Mouse (Mus musculus) midbrain, embryonic 15.5 days (tissue): ENCODE measurements around the gene Gspt1. TPM values are rescaled to one million over a fixed set of nuclear protein-coding genes. Genes with fewer than 3 reads are reported as not detected.

Experiments used
- ATAC-seq: fragments of 200-750 bp; cut with Nextera tagmentation; replicated peaks from 2 replicates; pipeline ENCODE4 v1.8.0; 2017; ENCODE audit warnings: moderate TSS enrichment
- H3K27ac ChIP-seq: fragments of 300-500 bp; sonication (generic); 2 replicates; pipeline ENCODE4 v1.5.1; 2015; ENCODE audit warnings: mild to moderate bottlenecking, inconsistent platforms
- H3K27me3 ChIP-seq: fragments of 300-500 bp; sonication (generic); replicated peaks from 2 replicates; pipeline ENCODE4 v1.6.1; 2015; ENCODE audit warnings: inconsistent platforms
- H3K36me3 ChIP-seq: fragments of 300-500 bp; sonication (generic); replicated peaks from 2 replicates; pipeline ENCODE4 v1.6.1; 2015; ENCODE audit warnings: inconsistent platforms
- H3K4me1 ChIP-seq: fragments of 300-500 bp; sonication (generic); 2 replicates; pipeline ENCODE4 v1.6.1; 2015; ENCODE audit warnings: inconsistent platforms
- H3K4me2 ChIP-seq: fragments of 300-500 bp; sonication (generic); 2 replicates; pipeline ENCODE4 v1.6.1; 2015; ENCODE audit warnings: inconsistent platforms, mild to moderate bottlenecking, moderate library complexity
- H3K4me3 ChIP-seq: fragments of 300-500 bp; sonication (generic); 2 replicates; pipeline ENCODE4 v1.5.1; 2015; ENCODE audit warnings: mild to moderate bottlenecking, inconsistent platforms
- H3K9ac ChIP-seq: fragments of 300-500 bp; sonication (generic); 2 replicates; pipeline ENCODE4 v1.6.1; 2015; ENCODE audit warnings: mild to moderate bottlenecking, inconsistent platforms
- H3K9me3 ChIP-seq: fragments of 300-500 bp; sonication (generic); 2 replicates; pipeline ENCODE4 v1.6.1; 2016; ENCODE audit warnings: inconsistent platforms
- WGBS: fragments of 180-500 bp; shearing (Covaris S2); methylation state at CpG from one replicate; pipeline ENCODE4 v1.1.7; 2015; ENCODE audit warnings: mixed read lengths; 5-methylcytosine and 5-hydroxymethylcytosine counted together
- polyA plus RNA-seq: library from polyadenylated mRNA; unstranded; fragments of >200 nt; fragmentation: Nextera tagmentation; extraction: Ambion mirVana; gene quantifications from 2 replicates; pipeline ENCODE4 v1.2.1, GENCODE M21; 2015

Gene Gspt1
- polyA plus RNA-seq, 1 experiment from 2014 or later: 46.8 TPM

DNA sequence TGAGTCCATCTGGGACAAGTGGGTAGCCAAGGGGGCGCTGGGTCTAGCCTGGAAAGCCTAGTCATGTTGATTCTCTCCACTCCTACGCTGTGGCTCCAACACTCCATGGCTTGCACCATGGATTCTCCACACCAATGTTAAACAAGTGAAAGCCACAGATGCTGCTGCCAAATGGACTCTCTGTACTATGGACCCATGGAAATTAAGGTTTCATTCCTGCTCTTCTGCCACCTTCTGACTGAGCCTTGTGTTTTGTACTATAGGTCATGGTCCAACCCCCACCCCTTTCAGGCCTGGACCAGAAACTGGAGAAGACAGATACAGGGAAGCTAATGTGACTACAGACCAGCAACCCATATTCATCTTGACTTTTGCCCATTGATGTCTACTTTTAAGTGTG is 12.4 kb upstream of the Gspt1 start:
- WGBS: 78% methylated on average over 2 of the region's 2 CpGs
- Histone ChIP-seq H3K4me3 (no peak overlapping the region), H3K9me3 (no peaks in the 10 kb centered on the region), H3K4me1 (no peaks in the 10 kb centered on the region), H3K4me2 (no peak overlapping the region), H3K27me3 (no peaks in the 10 kb centered on the region), H3K9ac (no peak overlapping the region), H3K27ac (no peak overlapping the region), H3K36me3 (no peaks in the 10 kb centered on the region)
- ATAC-seq: no peak

DNA sequence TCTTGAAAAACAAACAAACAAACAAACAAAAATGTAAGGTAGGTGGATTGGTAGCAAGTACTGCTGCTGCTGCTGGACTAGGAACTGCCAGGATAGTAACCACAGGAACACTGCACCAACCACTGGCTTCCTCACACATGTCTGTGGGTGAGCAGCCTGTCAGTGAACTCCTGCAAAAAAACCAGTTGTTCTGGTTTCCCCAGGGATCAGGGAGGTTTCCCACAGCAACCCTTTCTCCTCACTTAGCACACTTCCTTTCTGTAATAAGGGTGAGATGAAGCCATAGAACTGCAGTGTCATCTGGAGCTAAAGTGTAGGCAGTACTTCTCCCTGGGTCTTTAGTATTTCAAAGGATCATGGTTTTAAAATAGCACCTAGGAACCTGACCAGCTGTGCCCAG is 9.1 kb upstream of the Gspt1 start:
- no peaks in the 10 kb centered on the region for H3K4me1 ChIP-seq
- no peaks in the 10 kb centered on the region for H3K36me3 ChIP-seq
- H3K27ac ChIP-seq: no peak overlapping the region
- no peak for ATAC-seq
- no peak overlapping the region for H3K4me2 ChIP-seq
- no peak overlapping the region for H3K4me3 ChIP-seq
- no peak overlapping the region for H3K9ac ChIP-seq
- no peaks in the 10 kb centered on the region for H3K27me3 ChIP-seq
- no peaks in the 10 kb centered on the region for H3K9me3 ChIP-seq

DNA sequence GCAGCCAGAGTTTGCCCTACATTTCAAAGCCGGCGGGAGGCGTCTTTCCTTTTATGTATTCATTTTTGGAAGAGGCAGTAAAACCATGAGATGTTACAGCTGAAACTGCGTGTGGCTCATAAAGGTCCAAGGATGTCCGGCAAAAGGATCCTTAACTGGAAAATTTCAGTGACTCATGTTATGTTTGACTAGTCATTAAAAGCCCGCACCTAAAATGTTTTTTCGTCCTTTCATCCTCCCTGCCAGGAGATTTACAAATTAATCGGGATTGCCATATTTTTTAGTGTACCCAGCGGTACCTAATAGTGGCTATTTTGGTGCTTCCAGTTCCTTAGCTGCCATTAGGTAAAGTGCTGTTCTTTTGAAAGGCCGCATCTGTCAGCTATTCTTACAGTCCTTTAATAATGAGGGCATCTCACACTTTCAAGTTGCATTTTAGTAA is 619 bp upstream of the Gspt1 start:
- H3K4me3 ChIP-seq: peak overlapping the region; percentile 87
- peak overlapping the region; percentile 61 for H3K9ac ChIP-seq
- no peaks in the 10 kb centered on the region for H3K36me3 ChIP-seq
- ATAC-seq: no peak
- H3K4me1 ChIP-seq: peaks cover 27% of the 10 kb centered on the region
- WGBS: 20% methylated on average over 10 of the region's 10 CpGs
- no peaks in the 10 kb centered on the region for H3K27me3 ChIP-seq
- no peaks in the 10 kb centered on the region for H3K9me3 ChIP-seq
- peak overlapping the region; percentile 60 for H3K4me2 ChIP-seq
- H3K27ac ChIP-seq: peak overlapping the region; percentile 92

DNA sequence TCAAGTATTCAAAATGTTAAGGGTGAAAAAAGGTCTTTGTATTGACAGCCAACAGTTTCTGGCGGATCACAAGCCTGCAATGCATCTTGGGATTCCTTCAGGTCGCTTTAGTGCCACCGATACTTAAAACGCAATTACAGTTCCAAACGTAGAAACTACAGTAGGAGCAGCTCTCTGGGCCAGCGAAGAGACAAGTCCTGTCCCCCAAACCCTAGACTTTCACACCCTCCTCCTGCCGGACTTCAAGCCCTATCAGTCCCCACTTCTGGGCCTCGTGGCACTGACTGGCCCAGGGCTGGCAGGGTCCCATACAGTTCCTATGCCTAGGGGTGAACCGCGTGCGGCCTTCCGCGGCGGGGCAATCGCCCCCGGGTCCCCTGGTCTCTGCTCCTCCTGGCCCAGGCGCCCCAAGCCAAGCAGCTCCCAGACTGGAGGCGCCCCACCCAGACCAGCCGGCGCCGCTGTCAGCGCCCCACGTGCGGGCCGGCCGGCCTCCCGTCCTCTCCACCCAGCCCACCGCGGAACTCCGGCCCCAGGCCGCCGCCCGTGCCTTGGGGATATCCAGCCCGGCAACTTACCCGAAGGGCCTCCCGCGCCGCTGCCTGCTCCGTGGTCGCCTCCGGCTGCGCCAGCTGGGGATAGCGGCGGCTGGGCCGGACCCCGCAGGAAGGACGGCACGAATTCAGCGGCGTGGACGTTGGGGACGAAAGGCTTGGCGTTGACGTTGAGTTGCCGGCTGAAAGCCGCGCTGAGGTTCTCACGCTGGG is 877 bp downstream of the Gspt1 start:
- Histone ChIP-seq H3K9me3 (no peaks in the 10 kb centered on the region), H3K36me3 (no peaks in the 10 kb centered on the region), H3K4me3 (peak overlapping the region; percentile 87), H3K27me3 (no peaks in the 10 kb centered on the region), H3K9ac (peak overlapping the region; percentile 84), H3K4me2 (peak overlapping the region; percentile 86), H3K4me1 (peaks cover 27% of the 10 kb centered on the region), H3K27ac (peak overlapping the region; percentile 90)
- under 1% methylated on average over 57 of the region's 58 CpGs for WGBS
- peak; percentile 31 for ATAC-seq

DNA sequence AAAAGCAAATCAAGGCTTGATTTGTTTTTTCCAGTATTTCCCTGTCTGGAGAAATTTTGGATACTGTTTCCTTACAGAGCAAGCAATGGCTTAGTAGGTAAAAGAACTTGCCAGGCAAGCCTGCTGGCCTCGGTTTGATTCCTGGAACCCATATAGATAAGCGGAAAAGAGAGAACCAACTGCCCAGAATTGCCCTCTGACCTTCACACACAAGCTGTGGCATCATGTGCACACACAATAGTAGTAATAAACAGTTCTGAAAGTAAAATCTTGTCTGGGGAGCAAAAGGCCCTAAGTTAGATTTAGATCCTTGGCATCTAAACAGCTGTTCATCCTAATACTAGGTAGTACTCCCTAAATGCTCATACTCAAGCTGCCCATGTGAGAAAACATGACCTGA is 6.3 kb downstream of the Gspt1 start:
- H3K4me1 ChIP-seq: peaks cover 20% of the 10 kb centered on the region
- no peaks in the 10 kb centered on the region for H3K9me3 ChIP-seq
- H3K27me3 ChIP-seq: no peaks in the 10 kb centered on the region
- H3K4me2 ChIP-seq: no peak overlapping the region
- WGBS: 86% methylated on average over 2 of the region's 2 CpGs
- H3K4me3 ChIP-seq: no peak overlapping the region
- no peak for ATAC-seq
- H3K9ac ChIP-seq: no peak overlapping the region
- no peaks in the 10 kb centered on the region for H3K36me3 ChIP-seq
- no peak overlapping the region for H3K27ac ChIP-seq

DNA sequence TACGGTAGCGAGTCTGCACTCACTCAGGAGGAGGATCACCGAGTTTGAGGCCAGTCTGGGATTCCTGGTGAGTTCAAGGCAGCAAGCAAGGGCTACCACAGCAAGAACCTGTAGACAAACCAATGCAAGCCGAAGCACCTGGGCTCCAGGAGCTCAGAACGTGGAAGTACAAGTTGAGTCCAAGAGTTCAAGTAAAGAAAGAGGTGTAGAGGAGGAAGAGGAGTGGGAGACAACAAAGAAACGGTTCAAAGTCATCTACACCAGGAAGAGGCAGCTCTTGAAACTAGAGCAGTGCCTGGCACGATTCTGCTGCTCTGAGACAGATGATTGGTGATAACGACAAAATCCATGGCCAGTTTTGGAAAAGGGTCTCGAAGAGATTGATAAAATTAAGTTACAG is 8.4 kb downstream of the Gspt1 start:
- Histone ChIP-seq H3K27me3 (no peaks in the 10 kb centered on the region), H3K9me3 (no peaks in the 10 kb centered on the region), H3K4me3 (no peak overlapping the region), H3K4me1 (peaks cover 2% of the 10 kb centered on the region), H3K9ac (no peak overlapping the region), H3K36me3 (no peaks in the 10 kb centered on the region), H3K27ac (no peak overlapping the region), H3K4me2 (no peak overlapping the region)
- WGBS: 87% methylated on average over 9 of the region's 9 CpGs
- no peak for ATAC-seq

DNA sequence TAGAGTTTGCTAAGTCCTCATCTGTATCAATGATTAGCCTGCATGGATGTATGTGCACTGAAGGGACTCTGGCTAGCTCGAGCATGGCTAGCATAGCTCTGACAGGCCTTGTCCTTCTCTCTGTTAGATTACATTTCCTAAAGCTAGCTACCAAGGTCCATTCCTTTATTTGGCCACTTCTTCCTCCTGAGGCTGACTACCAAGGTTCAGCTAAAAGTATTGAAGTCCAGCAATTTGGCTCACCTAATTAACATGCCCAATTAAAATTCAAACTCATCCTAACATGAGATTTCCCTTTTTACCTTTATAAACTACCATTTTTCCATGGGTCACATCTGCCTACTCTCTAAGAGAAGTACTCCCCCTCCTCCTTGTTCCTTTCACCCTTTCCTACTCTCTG is 11.7 kb downstream of the Gspt1 start:
- 85% methylated on average over 1 of the region's 1 CpGs for WGBS
- no peak overlapping the region for H3K27ac ChIP-seq
- no peak overlapping the region for H3K9ac ChIP-seq
- ATAC-seq: no peak
- H3K9me3 ChIP-seq: no peaks in the 10 kb centered on the region
- H3K27me3 ChIP-seq: no peaks in the 10 kb centered on the region
- peaks cover 12% of the 10 kb centered on the region for H3K36me3 ChIP-seq
- no peaks in the 10 kb centered on the region for H3K4me1 ChIP-seq
- H3K4me2 ChIP-seq: no peak overlapping the region
- H3K4me3 ChIP-seq: no peak overlapping the region

DNA sequence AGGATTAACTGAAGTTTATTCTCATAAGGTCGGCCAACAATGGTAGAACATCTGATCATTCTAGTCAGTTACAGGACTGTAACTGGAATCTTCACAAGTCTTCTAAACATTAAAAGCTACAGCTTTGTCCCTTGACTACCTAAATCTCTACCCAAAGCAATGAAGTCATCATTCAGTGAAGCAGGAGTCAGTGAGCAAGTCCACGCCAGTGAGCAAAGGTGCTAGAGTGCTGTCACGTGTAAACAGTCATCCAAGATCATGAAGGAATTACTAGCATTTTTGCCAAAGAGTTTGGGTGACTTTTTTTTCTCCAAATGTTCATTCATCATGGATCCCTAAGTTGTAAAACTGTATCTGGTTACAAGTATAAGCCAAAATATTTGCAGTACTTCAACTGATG is 36.3 kb downstream of the Gspt1 start:
- H3K4me1 ChIP-seq: no peaks in the 10 kb centered on the region
- 84% methylated on average over 3 of the region's 3 CpGs for WGBS
- ATAC-seq: no peak
- H3K4me2 ChIP-seq: no peak overlapping the region
- no peaks in the 10 kb centered on the region for H3K27me3 ChIP-seq
- H3K9ac ChIP-seq: no peak overlapping the region
- H3K4me3 ChIP-seq: no peak overlapping the region
- H3K27ac ChIP-seq: no peak overlapping the region
- peaks cover 19% of the 10 kb centered on the region for H3K36me3 ChIP-seq
- H3K9me3 ChIP-seq: no peaks in the 10 kb centered on the region

DNA sequence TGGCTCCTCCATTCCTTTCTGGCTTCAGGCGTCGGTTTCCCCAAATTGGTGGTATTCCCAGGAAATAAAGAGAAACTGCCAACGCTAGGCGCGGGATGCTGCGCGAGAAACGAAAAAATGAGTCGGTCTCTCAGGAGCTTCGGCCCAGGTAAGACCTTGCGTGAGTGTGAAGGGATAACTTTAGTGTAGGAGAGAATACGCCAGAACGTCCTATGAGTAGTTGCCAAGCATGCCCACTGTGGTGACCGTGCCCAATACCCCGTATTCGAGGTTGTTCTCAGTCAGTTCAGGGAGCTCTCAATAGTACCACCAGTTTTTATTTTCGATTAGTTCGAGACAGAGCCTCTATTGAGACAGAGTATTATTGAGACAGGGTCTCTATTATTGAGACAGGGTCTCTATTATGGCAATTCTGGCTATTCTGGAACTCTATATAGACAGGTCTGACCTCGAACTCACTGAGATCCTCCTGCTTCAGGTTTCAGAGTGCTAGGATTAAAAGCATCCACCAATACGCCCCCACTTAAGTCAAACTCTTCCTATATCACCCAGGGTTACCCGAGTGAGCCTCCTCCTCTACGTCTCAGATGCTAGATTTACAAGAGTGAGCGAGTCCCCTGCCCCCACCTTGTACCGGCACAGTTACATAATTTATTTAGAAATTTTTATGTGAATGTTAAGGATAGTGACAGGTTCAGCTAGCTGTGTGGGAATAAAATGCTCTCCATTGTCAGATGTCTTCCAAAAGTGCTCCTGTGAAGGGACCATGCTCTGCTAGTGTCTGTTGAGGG is 50.3 kb downstream of the Gspt1 start:
- Histone ChIP-seq H3K27ac (peak overlapping the region; percentile 67), H3K4me2 (peak overlapping the region; percentile 84), H3K27me3 (no peaks in the 10 kb centered on the region), H3K9ac (peak overlapping the region; percentile 67), H3K36me3 (peaks cover 20% of the 10 kb centered on the region; the same call in 1 of the 2 replicates), H3K4me1 (peaks cover 30% of the 10 kb centered on the region), H3K9me3 (no peaks in the 10 kb centered on the region), H3K4me3 (peak overlapping the region; percentile 94)
- peak; percentile 64 for ATAC-seq
- WGBS: 8% methylated on average over 24 of the region's 24 CpGs

DNA sequence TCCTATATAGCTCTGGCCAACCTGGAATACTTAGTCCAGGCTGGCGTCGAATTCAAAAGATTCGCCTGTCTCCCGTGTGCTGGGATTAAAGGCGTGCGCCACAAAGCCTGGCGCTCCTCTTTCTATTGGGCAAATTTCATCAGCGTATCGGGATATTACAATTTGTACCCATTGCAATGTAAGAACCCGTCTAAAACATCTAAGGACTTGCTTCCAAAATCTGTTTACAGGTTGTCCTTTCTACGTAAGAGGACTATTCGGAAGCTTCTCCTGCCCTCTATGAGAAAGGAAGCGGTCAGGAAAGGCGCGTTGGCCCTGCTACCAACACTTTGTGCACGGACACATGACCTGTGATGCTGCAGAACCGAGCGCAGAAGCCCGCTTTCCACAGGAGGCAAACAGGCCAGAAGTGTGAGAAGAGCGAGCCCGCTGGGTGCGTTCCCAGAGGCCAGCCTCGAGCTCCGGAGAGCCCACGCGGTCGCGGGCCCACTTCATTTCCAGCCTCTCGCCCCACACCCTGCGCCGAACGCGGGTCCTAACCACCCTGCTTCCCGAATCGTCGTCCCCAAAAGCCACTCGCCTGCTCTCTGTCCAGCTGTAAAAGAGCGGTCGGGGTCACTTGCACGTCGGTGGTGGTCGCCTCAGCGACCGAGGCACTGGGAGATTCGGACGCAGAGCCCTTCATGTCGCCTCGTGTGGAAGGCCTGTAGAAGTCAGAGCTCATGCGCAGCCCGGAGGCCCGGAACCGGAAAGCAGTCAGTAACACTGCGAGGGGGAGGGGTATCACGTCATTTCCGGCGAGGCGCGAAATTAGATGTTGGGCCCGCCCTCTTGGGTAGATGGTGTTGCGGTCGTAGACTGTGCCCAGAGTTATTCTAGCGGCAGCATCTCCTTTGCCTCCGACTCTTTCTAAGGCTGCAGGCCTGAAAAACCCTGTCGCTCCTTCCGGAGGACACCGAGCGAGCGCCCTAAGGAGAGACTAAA is 51.3 kb downstream of the Gspt1 start, which contains the start of gene Rsl1d1:
Gene Rsl1d1 (minus strand): TSS at position 761 of the 984 bp plus-strand sequence.
- under 1% methylated on average over 68 of the region's 68 CpGs for WGBS

DNA sequence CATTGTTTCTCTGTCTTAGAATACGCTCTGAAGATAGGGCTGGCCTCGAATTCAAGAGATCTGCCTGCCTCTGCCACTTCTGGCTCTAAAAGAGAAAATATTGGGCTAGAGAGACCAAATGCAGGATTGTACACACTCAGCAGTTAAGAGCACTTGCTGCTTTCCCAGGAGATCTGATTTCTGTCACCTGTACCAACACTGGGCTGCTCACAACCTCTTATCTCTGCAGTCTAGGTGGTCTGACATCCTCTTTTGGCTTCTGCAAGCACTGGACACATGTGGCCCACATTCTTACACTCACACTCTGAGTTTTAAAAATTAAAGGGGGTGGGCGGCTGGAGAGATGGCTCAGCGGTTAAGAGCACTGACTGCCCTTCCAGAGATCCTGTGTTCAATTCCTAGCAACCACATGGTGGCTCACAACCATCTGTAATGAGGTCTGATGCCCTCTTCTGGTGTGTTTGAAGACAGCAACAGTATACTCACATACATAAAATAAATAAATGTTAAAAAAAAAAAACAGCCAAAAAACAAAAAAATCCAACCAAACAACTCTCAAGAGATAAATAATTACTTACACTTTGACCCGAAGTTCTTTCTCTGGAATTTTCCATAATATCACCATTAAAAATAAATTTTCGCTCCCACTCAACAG is 52.3 kb downstream of the Gspt1 start:
- Histone ChIP-seq H3K27ac (no peak overlapping the region), H3K36me3 (peaks cover 37% of the 10 kb centered on the region), H3K4me2 (peak overlapping the region; percentile 96), H3K9me3 (no peaks in the 10 kb centered on the region), H3K27me3 (no peaks in the 10 kb centered on the region), H3K4me1 (peaks cover 30% of the 10 kb centered on the region), H3K4me3 (peak overlapping the region; percentile 94), H3K9ac (peak overlapping the region; percentile 75; the same call in 1 of the 2 replicates)
- no peak for ATAC-seq
- WGBS: 73% methylated on average over 6 of the region's 6 CpGs

More for the DNA sequence above, 51.3 kb downstream of the Gspt1 start, which contains the start of gene Rsl1d1:
- Histone ChIP-seq H3K9me3 (no peaks in the 10 kb centered on the region), H3K27me3 (no peaks in the 10 kb centered on the region), H3K4me3 (peak within 1 kb of the TSS; percentile 94), H3K9ac (peak within 1 kb of the TSS; percentile 75), H3K27ac (peak within 1 kb of the TSS; percentile 73), H3K36me3 (peaks cover 29% of the 10 kb centered on the region; the same call in 1 of the 2 replicates), H3K4me1 (peaks cover 30% of the 10 kb centered on the region), H3K4me2 (peak within 1 kb of the TSS; percentile 96)
- ATAC-seq: peak; percentile 99
